Mouse (Mus musculus) testis, adult 2 months (tissue): Measurements from ENCODE around the gene Ube2l3.

Source experiments
- CTCF ChIP-seq: fragments of 200-500 bp; IDR thresholded peaks from 2 replicates; pipeline ENCODE4 v1.5.1; 2012; ENCODE audit warnings: low read depth, mild to moderate bottlenecking, inconsistent platforms, low read length, moderate library complexity; ENCODE audit not compliant: control insufficient read depth, insufficient read depth, insufficient replicate concordance
- POLR2A ChIP-seq: fragments of 200-500 bp; IDR thresholded peaks from 2 replicates; pipeline ENCODE4 v1.6.1; 2012; ENCODE audit warnings: low read depth, mild to moderate bottlenecking, inconsistent platforms, low read length, moderate library complexity; ENCODE audit not compliant: control insufficient read depth

DNA sequence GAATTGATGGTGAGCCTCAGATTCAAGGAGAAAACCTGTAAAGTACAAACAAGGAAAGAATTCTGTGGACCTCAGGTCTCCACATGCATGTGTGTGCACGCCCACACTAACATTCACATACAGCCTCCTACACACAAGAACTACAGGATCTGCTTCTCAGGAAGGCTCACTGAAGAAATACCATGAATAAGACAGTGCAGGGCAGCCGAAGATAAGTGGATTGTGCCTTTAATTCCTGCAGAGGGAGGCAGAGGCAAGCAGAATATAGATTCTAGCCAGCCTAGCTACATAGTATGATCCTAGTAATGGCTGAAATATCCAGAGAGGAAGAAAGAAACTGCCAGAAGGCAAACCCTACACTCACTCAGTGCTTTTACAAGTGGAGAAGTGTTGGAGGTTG, 472 bp downstream of the Ube2l3 start:
- TF ChIP-seq POLR2A = no peak
- no peak for TF ChIP-seq CTCF
